Mouse (Mus musculus) embryonic fibroblast, embryonic 13.5 days (primary cell): ENCODE data around the gene Gp6.

ENCODE experiments used
- CTCF ChIP-seq: IDR thresholded peaks from 2 replicates; pipeline ENCODE4 v1.5.1; 2011; ENCODE audit warnings: mild to moderate bottlenecking, control low read depth, low read length, moderate library complexity, borderline replicate concordance; ENCODE audit not compliant: insufficient read depth
- POLR2A ChIP-seq: IDR thresholded peaks from 2 replicates; pipeline ENCODE4 v1.6.1; 2011; ENCODE audit warnings: low read depth, mild to moderate bottlenecking, control low read depth, low read length, moderate library complexity

GRCm38 (mm10) chr7:4447138-4447537 lies 49.6 kb upstream of the Gp6 start:
- no peak for TF ChIP-seq CTCF
- TF ChIP-seq POLR2A = no peak
